Mouse (Mus musculus) ES-Bruce4 (cell line): ENCODE measurements around the gene Ank2.

Source experiments
- CTCF ChIP-seq: IDR thresholded peaks from one replicate; pipeline ENCODE4 v1.8.1; 2011; ENCODE audit warnings: low read depth, low read length
- POLR2A ChIP-seq: IDR thresholded peaks from one replicate; pipeline ENCODE4 v1.8.1; 2011; ENCODE audit warnings: low read length; ENCODE audit not compliant: insufficient read depth

- TF ChIP-seq POLR2A: no peak
- no peak for TF ChIP-seq CTCF
Measured at GRCm38 (mm10) chr3:127202484-127203115, 296.6 kb downstream of the Ank2 start.
